Mouse (Mus musculus) lung, adult 2 months (tissue): ENCODE data around the gene Gtf3c6. TPM values are rescaled to one million over a fixed set of nuclear protein-coding genes. Genes with fewer than 3 reads are reported as not detected.

Source experiments
- DNase-seq: peaks from one replicate; pipeline ENCODE4 v3.0.0; 2022
- H3K4me1 ChIP-seq: fragments of 200-500 bp; 2 replicates; pipeline ENCODE4 v1.6.1; 2011; ENCODE audit warnings: low read length; ENCODE audit not compliant: control insufficient read depth, insufficient read depth
- H3K4me3 ChIP-seq: fragments of 200-500 bp; replicated peaks from 2 replicates; pipeline ENCODE3; 2011; ENCODE audit warnings: low read depth, mild to moderate bottlenecking, control low read depth, low read length; ENCODE audit errors: extremely low read depth
- CTCF ChIP-seq: fragments of 200-500 bp; IDR thresholded peaks from 2 replicates; pipeline ENCODE4 v1.5.1; 2011; ENCODE audit warnings: mild to moderate bottlenecking, low read length, control low read depth; ENCODE audit not compliant: insufficient read depth
- POLR2A ChIP-seq: fragments of 200-500 bp; IDR thresholded peaks from 2 replicates; pipeline ENCODE4 v1.6.1; 2011; ENCODE audit warnings: low read depth, mild to moderate bottlenecking, control low read depth, low read length, borderline replicate concordance; ENCODE audit errors: extremely low read depth
- WGBS: fragments of 180-500 bp; shearing (Covaris S2); methylation state at CpG from one replicate; pipeline ENCODE4 v1.1.7; 2018; 5-methylcytosine and 5-hydroxymethylcytosine counted together
- polyA plus RNA-seq: library from polyadenylated mRNA; depleted of rRNA; stranded (reverse); fragments of >200 nt; gene quantifications from 2 replicates; pipeline ENCODE4 v1.2.3, GENCODE M21; 2012

Gtf3c6 gene
- polyA plus RNA-seq, 1 experiment = 6.3 TPM

GRCm38 (mm10) chr10:40262200-40262599 is 4.3 kb upstream of the Gtf3c6 start:
- 65% methylated on average over 6 of the region's 6 CpGs for WGBS
- DNase-seq = no peak
- TF ChIP-seq POLR2A (no peak), CTCF (no peak)
- H3K4me1 ChIP-seq = no peaks in the 10 kb centered on the region; the same call in 1 of the 2 replicates
- H3K4me3 ChIP-seq = no peak overlapping the region

GRCm38 (mm10) chr10:40260305-40260704 is 2.4 kb upstream of the Gtf3c6 start:
- H3K4me1 ChIP-seq = peaks cover 3% of the 10 kb centered on the region
- 67% methylated on average over 5 of the region's 5 CpGs for WGBS
- DNase-seq = no peak
- TF ChIP-seq CTCF (no peak), POLR2A (no peak)
- H3K4me3 ChIP-seq = no peak overlapping the region

DNA sequence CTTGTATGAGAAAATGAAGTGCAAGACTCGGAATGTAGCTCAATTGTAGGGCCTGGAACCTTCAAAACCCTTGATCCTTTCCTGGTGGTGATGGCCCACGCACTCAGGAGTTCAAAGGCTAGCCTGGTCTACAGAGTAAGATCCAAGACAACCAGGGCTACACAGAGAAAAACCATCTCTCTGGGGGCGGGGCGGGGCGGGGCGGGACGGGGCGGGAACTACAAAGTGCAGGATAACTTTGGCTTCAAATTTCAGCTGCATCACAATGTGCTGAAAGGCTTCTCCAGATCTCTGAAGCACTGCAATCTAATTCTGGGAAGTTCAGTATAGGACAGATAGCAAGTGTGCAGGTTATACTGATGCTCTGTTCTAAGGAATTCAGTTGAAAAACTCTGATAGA is 1.6 kb upstream of the Gtf3c6 start:
- TF ChIP-seq CTCF (no peak), POLR2A (no peak)
- WGBS = 21% methylated on average over 8 of the region's 8 CpGs

DNA sequence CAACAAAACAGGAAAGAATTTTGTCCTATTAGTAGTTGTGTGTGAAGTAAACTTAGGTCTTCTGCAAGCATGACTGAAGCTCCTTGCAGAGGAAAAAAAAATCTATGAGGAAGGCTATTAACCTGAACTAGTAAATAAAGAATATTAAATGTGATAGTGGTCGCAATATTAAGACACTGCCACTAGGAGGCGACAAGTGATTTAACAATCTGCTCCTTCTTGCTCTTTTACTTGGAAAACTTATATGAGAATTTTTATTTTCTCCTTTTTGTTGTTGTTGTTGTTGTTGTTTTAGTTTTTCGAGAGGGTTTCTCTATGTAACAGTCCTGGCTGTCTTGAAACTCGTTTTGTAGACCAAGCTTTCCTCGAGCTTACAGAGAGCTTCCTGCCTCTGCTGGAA is 1.1 kb upstream of the Gtf3c6 start:
- H3K4me3 ChIP-seq = peak overlapping the region; percentile 46
- peaks cover 3% of the 10 kb centered on the region for H3K4me1 ChIP-seq
- under 1% methylated on average over 5 of the region's 5 CpGs for WGBS
- TF ChIP-seq POLR2A = no peak
- TF ChIP-seq CTCF = peak; percentile 35; the same call in 1 of the 2 replicates
- no peak for DNase-seq

More for the DNA sequence above, 1.6 kb upstream of the Gtf3c6 start:
- no peak overlapping the region for H3K4me3 ChIP-seq
- no peak for DNase-seq
- H3K4me1 ChIP-seq = peaks cover 3% of the 10 kb centered on the region

- 0% methylated on average over 12 of the region's 12 CpGs for WGBS
- Histone ChIP-seq H3K4me3 (peak overlapping the region; percentile 46), H3K4me1 (peaks cover 3% of the 10 kb centered on the region)
- DNase-seq = peak; percentile 24
- TF ChIP-seq POLR2A (peak; percentile 77), CTCF (peak; percentile 55)
Measured at GRCm38 (mm10) chr10:40258401-40258966, 576 bp upstream of the Gtf3c6 start.

DNA sequence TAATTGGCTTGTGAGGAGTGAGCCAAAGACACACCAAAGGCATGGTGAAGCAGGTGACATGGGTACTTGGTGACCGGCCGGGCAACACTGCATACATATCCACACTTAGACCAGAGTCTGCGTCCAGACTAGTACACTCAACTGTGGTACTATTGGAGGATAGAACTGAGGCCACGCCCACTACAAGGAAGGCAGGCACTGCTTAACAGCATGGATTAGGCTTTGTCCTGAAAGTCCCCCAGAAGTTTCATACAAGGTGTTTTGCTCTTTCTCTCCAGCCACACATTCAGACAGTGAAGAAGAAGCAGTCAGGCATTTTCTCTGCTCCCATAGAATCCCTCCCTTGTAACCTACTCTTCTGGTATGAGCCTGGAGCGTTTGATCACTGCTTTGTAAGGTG is 1.2 kb downstream of the Gtf3c6 start:
- TF ChIP-seq CTCF (no peak), POLR2A (no peak)
- WGBS = 2% methylated on average over 5 of the region's 5 CpGs
- H3K4me3 ChIP-seq = peak overlapping the region; percentile 97
- peak; percentile 45 for DNase-seq
- peaks cover 3% of the 10 kb centered on the region for H3K4me1 ChIP-seq

GRCm38 (mm10) chr10:40250969-40251368 is 6.9 kb downstream of the Gtf3c6 start:
- DNase-seq = no peak
- Histone ChIP-seq H3K4me1 (no peaks in the 10 kb centered on the region), H3K4me3 (no peak overlapping the region)
- WGBS = 57% methylated on average over 6 of the region's 6 CpGs
- TF ChIP-seq POLR2A = no peak
- TF ChIP-seq CTCF = no peak

- TF ChIP-seq POLR2A (no peak), CTCF (no peak)
- Histone ChIP-seq H3K4me3 (no peak overlapping the region), H3K4me1 (no peaks in the 10 kb centered on the region)
- WGBS = 88% methylated on average over 9 of the region's 9 CpGs
- no peak for DNase-seq
Measured at GRCm38 (mm10) chr10:40249625-40250024, 8.3 kb downstream of the Gtf3c6 start.

GRCm38 (mm10) chr10:40247166-40247716 is 10.7 kb downstream of the Gtf3c6 start:
- WGBS = 28% methylated on average over 11 of the region's 11 CpGs
- no peaks in the 10 kb centered on the region for H3K4me1 ChIP-seq
- H3K4me3 ChIP-seq = peak overlapping the region; percentile 98
- no peak for TF ChIP-seq POLR2A
- no peak for TF ChIP-seq CTCF
- DNase-seq = peak; percentile 16

DNA sequence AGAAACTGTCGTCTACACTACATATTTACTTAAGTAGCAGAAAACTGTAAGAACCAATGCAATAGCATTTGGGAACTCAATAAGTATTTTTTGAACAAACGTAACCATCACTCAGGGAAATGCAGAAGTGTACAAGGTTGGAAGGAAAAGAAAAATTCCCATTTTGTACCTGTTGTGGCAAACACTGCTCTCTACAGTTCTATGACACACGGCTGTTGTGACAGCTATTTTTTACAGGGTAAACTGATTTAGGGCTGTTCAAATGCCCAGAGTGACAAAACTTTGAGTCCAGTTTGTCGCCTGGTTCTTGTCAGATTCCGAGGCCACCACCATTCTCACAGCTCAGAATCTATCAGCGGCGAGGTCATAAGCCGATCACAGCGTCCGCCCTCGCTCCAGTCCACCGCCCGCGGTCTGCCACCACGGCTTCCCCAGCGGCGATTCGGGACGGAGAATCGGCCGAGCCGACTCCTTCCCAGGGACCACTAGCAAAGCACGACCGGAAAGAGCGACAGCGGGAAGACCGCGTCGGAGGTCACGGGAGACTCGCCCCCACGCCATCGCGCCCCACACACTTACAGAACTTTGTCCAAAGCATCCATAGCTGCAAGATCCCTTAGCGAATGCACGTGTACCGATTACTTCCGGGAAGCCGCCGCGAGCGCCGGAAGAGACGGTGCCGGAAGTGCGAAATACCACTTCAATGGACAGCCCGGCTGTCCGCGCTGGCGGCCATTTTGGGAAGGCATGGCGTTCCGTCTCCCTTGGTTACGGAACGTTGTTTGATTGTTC is 11.3 kb downstream of the Gtf3c6 start, which contains the start of gene Rpf2:
Rpf2 (minus strand) TSS at position 663 of the 792 bp plus-strand sequence.
- Histone ChIP-seq H3K4me3 (peak within 1 kb of the TSS; percentile 98), H3K4me1 (no peaks in the 10 kb centered on the region)
- peak; percentile 75 for DNase-seq
- peak; percentile 36; the same call in 1 of the 2 replicates for TF ChIP-seq POLR2A
- no peak for TF ChIP-seq CTCF
- WGBS = 1% methylated on average over 54 of the region's 54 CpGs
